Mouse (Mus musculus) liver, postnatal 0 days (tissue): ENCODE measurements around the gene Rgl1. TPM values are rescaled to one million over a fixed set of nuclear protein-coding genes. Genes with fewer than 3 reads are reported as not detected.

Experiments used
- ATAC-seq: fragments of 200-750 bp; cut with Nextera tagmentation; 2 replicates; pipeline ENCODE4 v1.8.0; 2017; ENCODE audit warnings: mild to moderate bottlenecking, moderate library complexity
- DNase-seq: peaks from one replicate; pipeline ENCODE4 v3.0.0-alpha.2; 2016
- H3K27ac ChIP-seq: fragments of 300-500 bp; sonication (generic); 2 replicates; pipeline ENCODE4 v1.5.1; 2014; ENCODE audit warnings: antibody characterized with exemption, moderate library complexity, mild to moderate bottlenecking, low read depth
- H3K27me3 ChIP-seq: fragments of 300-500 bp; sonication (generic); 2 replicates; pipeline ENCODE4 v1.6.1; 2014; ENCODE audit warnings: low read length, control low read depth, mixed read lengths; ENCODE audit not compliant: insufficient read depth
- H3K36me3 ChIP-seq: fragments of 300-500 bp; sonication (generic); replicated peaks from 2 replicates; pipeline ENCODE4 v1.6.1; 2014; ENCODE audit warnings: mild to moderate bottlenecking, control low read depth, low read length, moderate library complexity, mixed read lengths; ENCODE audit not compliant: insufficient read depth
- H3K4me1 ChIP-seq: fragments of 300-500 bp; sonication (generic); 2 replicates; pipeline ENCODE4 v1.6.1; 2014; ENCODE audit warnings: antibody characterized with exemption, mild to moderate bottlenecking, control low read depth; ENCODE audit not compliant: insufficient read depth
- H3K4me2 ChIP-seq: fragments of 300-500 bp; sonication (generic); 2 replicates; pipeline ENCODE4 v1.6.1; 2014; ENCODE audit warnings: low read depth, mild to moderate bottlenecking, low read length, moderate library complexity, mixed read lengths
- H3K4me3 ChIP-seq: fragments of 300-500 bp; sonication (generic); 2 replicates; pipeline ENCODE4 v1.5.1; 2014; ENCODE audit warnings: low read depth, low read length
- H3K9ac ChIP-seq: fragments of 300-500 bp; sonication (generic); replicated peaks from 2 replicates; pipeline ENCODE4 v1.6.1; 2014; ENCODE audit warnings: mild to moderate bottlenecking, moderate library complexity
- H3K9me3 ChIP-seq: fragments of 300-500 bp; sonication (generic); 2 replicates; pipeline ENCODE4 v1.6.1; 2016; ENCODE audit warnings: mild to moderate bottlenecking, control low read depth, low read length, mixed read lengths
- CTCF ChIP-seq: sonication (generic); IDR thresholded peaks from 2 replicates; pipeline ENCODE4 v1.5.1; 2016; ENCODE audit warnings: antibody characterized with exemption, low read depth
- EP300 ChIP-seq: IDR thresholded peaks from 2 replicates; pipeline ENCODE4 v1.6.1; 2016; ENCODE audit warnings: antibody characterized with exemption, low read depth, mild to moderate bottlenecking
- WGBS: fragments of 180-500 bp; shearing (Covaris S2); extraction: QIAGEN DNeasy Blood & Tissue Kit; methylation state at CpG from one replicate; pipeline ENCODE4 v1.1.7; 2014; ENCODE audit not compliant: insufficient replicate concordance; 5-methylcytosine and 5-hydroxymethylcytosine counted together
- polyA plus RNA-seq: library from polyadenylated mRNA; unstranded; fragments of >200 nt; fragmentation: Nextera tagmentation; extraction: Ambion mirVana; gene quantifications from 2 replicates; pipeline ENCODE4 v1.2.1, GENCODE M21; 2015

Rgl1 gene
- polyA plus RNA-seq, 1 experiment from 2014 or later, result 16.2 TPM

DNA sequence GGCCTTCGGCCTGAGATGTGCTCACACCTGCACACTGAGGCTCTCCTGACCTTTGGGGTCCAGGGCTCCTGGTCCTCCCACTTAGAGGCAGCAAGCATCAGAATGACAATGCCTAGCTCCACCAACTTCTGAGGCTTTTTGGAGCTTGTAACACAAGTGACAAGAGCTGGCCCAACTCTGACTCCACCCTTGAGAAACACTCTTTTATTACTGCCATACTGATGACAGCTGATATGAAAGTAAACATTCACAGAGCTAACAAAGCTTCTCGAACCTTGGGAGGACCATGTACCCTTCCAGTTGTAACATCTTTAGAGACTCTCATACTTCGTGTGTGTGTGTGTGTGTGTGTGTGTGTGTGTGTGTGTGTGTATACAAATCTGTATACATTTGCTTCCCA lies 40.1 kb downstream of the Rgl1 start:
- Histone ChIP-seq H3K4me1 (no peaks in the 10 kb centered on the region), H3K36me3 (no peaks in the 10 kb centered on the region), H3K4me3 (no peak overlapping the region), H3K9me3 (no peaks in the 10 kb centered on the region), H3K27ac (no peak overlapping the region), H3K9ac (no peak overlapping the region), H3K27me3 (no peaks in the 10 kb centered on the region), H3K4me2 (no peak overlapping the region)
- WGBS, result 50% methylated on average over 3 of the region's 3 CpGs
- TF ChIP-seq CTCF (no peak), EP300 (no peak)
- no peak for ATAC-seq
- DNase-seq, result no peak

DNA sequence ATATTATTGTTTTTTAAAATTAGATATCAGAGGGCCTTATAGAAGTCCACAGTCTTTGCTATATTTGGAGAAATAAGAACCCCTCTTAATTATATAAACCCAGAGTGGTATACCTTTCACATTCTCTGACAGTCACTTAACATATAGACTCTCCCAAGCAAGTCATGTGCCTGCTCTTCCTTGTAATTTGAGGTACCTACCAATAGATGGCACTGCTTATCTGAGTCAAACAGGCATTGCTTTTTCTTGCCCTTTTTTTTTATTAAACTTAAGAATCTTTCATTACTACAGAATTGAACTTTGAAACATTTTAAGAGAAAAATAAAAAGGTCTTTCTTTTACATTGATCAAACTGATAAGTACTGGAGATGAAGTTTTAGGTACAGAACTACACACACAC lies 41.9 kb downstream of the Rgl1 start:
- no peaks in the 10 kb centered on the region for H3K9me3 ChIP-seq
- no peaks in the 10 kb centered on the region for H3K27me3 ChIP-seq
- no peaks in the 10 kb centered on the region; the same call in 1 of the 2 replicates for H3K4me1 ChIP-seq
- TF ChIP-seq EP300 (no peak), CTCF (peak; percentile 61)
- H3K4me3 ChIP-seq, result no peak overlapping the region
- H3K27ac ChIP-seq, result no peak overlapping the region
- no peaks in the 10 kb centered on the region for H3K36me3 ChIP-seq
- ATAC-seq (no peak), DNase-seq (no peak)
- H3K9ac ChIP-seq, result no peak overlapping the region
- H3K4me2 ChIP-seq, result no peak overlapping the region

DNA sequence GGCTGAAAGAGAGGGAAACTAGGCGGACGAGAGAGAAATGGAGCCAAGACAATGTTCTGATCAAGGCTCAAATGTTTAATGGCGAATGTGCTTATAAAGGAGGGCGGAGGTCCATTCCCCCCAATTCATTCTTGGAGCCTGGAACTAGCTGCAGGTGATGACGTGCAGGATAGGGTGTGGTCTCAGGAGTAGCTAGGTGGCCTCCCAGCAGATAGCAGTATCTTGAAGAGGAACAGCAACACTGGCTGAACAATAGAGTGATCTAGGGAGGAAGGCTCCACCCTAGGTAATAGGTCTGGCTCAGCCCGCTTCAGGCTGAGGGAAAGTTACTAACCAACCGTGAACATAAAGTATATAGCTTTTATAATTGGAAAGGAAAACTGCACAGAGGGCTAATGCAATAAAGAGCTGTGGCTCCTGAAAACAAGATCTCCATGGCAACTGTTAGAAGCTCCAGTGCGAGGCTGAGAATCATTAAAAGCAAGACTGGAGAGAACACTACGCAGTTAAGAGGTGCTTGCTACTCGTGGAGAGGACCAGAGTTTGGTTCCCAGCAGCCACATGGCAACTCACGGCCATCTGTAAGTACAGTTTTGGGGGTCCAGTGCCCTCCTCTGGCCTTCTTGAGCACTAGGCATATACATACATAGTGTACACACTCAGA lies 44.5 kb downstream of the Rgl1 start:
- ATAC-seq (no peak), DNase-seq (no peak)
- TF ChIP-seq EP300 (no peak), CTCF (no peak)
- 71% methylated on average over 11 of the region's 11 CpGs for WGBS
- no peak overlapping the region for H3K9ac ChIP-seq
- H3K9me3 ChIP-seq, result no peaks in the 10 kb centered on the region
- H3K4me2 ChIP-seq, result no peak overlapping the region
- H3K4me1 ChIP-seq, result no peaks in the 10 kb centered on the region; the same call in 1 of the 2 replicates
- H3K27ac ChIP-seq, result no peak overlapping the region
- no peak overlapping the region for H3K4me3 ChIP-seq
- H3K36me3 ChIP-seq, result no peaks in the 10 kb centered on the region
- no peaks in the 10 kb centered on the region for H3K27me3 ChIP-seq

DNA sequence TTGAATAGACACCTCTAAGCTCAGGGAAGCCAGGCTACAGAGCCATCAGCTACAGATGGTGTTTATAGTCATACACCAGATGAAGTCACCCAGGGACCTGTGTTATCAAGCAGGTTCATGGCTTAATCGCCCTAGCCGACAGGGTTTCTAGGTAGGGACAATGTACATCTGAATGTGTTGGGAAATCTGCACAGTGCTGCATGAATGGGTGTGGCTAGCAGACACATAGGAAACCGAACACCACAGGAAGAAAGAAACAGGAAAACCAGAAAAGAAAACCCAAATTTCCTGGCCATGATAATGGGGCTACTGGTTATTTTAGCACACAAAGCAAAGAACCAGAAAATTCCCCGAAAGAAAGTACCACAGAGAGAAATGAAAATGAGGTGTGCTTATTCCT lies 45.2 kb downstream of the Rgl1 start:
- Histone ChIP-seq H3K4me3 (no peak overlapping the region), H3K9me3 (no peaks in the 10 kb centered on the region), H3K4me1 (no peaks in the 10 kb centered on the region; the same call in 1 of the 2 replicates), H3K9ac (no peak overlapping the region), H3K4me2 (no peak overlapping the region), H3K36me3 (no peaks in the 10 kb centered on the region), H3K27ac (no peak overlapping the region), H3K27me3 (no peaks in the 10 kb centered on the region)
- DNase-seq (no peak), ATAC-seq (no peak)
- WGBS, result 24% methylated on average over 4 of the region's 4 CpGs
- TF ChIP-seq EP300, result no peak
- no peak for TF ChIP-seq CTCF

DNA sequence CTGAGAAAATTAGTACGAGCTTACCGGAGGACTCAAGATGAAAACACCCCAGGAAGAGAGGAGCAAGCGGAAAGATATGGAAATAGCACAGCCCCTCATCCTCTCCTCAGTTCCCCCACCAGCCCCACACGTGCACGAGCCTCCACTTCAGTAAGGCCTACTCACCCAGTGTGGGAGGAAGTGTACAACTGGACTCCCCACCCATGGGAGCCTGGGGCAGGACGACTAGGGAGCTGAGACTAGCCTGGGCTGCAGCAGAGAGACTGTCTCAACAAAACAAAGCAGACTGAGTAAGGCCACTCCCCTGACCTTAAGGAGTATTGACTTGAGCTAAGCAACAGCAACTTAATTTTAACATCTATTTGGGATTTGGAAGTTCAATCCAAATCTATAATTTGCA lies 48.0 kb downstream of the Rgl1 start:
- Histone ChIP-seq H3K4me3 (no peak overlapping the region), H3K27me3 (no peaks in the 10 kb centered on the region), H3K27ac (no peak overlapping the region; the same call in 1 of the 2 replicates), H3K4me1 (no peaks in the 10 kb centered on the region; the same call in 1 of the 2 replicates), H3K36me3 (no peaks in the 10 kb centered on the region), H3K9me3 (no peaks in the 10 kb centered on the region), H3K9ac (no peak overlapping the region), H3K4me2 (no peak overlapping the region)
- TF ChIP-seq CTCF (no peak), EP300 (no peak)
- WGBS, result 33% methylated on average over 6 of the region's 6 CpGs
- ATAC-seq (no peak), DNase-seq (no peak)

DNA sequence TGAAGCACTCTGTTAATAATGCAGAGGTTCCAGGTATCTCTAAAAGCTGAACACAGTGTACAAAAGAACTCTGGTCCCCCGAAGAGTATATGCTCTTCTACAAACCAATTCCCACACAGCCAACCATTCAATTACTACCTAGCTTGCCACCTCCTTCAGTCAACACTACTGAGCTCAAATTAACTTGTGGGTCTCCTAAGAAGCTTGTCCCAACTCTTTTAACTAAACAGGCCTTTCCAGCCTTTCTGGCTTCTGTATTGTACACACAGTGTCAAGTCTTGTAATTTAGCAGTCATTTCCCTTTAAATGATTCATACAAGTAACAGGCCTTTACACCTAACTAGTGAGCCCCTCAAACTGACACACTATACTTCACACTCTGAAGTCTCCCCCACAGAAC lies 48.8 kb downstream of the Rgl1 start:
- no peaks in the 10 kb centered on the region for H3K9me3 ChIP-seq
- H3K4me2 ChIP-seq, result no peak overlapping the region
- H3K36me3 ChIP-seq, result no peaks in the 10 kb centered on the region
- ATAC-seq (no peak), DNase-seq (no peak)
- WGBS, result 71% methylated on average over 1 of the region's 1 CpGs
- H3K27me3 ChIP-seq, result no peaks in the 10 kb centered on the region
- no peak overlapping the region for H3K4me3 ChIP-seq
- no peak overlapping the region for H3K27ac ChIP-seq
- H3K9ac ChIP-seq, result no peak overlapping the region
- no peaks in the 10 kb centered on the region; the same call in 1 of the 2 replicates for H3K4me1 ChIP-seq
- no peak for TF ChIP-seq CTCF
- no peak for TF ChIP-seq EP300
